Mouse (Mus musculus) MEL (cell line): ENCODE data around the gene Mmp25. TPM values are rescaled to one million over a fixed set of nuclear protein-coding genes. Genes with fewer than 3 reads are reported as not detected.

Source experiments
- DNase-seq: peaks from one replicate; pipeline ENCODE4 v3.0.0; 2011; ENCODE audit warnings: low read depth, low spot score
- H3K27ac ChIP-seq: 2 replicates; pipeline ENCODE4 v1.5.1; 2012; ENCODE audit warnings: low read depth, mild to moderate bottlenecking, control low read depth, low read length, moderate library complexity; ENCODE audit not compliant: control insufficient read depth
- H3K27me3 ChIP-seq, 2 experiments: fragments of 150-350 bp in 1 of 2; sonication (generic) in 1 of 2; 2 replicates each; pipeline ENCODE4 v1.6.1; 2012; ENCODE audit warnings: low read length in 2 of 2, mild to moderate bottlenecking in 2 of 2, improper control_type of control experiment in 1 of 2, moderate library complexity in 1 of 2; ENCODE audit not compliant: insufficient read depth in 2 of 2, control insufficient read depth in 1 of 2
- H3K36me3 ChIP-seq, 2 experiments: 2 replicates each; pipeline ENCODE4 v1.6.1; 2012 to 2014; ENCODE audit warnings: low read length in 2 of 2, improper control_type of control experiment in 1 of 2, inconsistent platforms in 1 of 2, mild to moderate bottlenecking in 1 of 2; ENCODE audit not compliant: insufficient read depth in 2 of 2, control insufficient read depth in 1 of 2
- H3K4me1 ChIP-seq, 2 experiments: fragments of 150-350 bp in 1 of 2; sonication (generic) in 1 of 2; 2 replicates each; pipeline ENCODE4 v1.6.1; 2012; ENCODE audit warnings: low read length in 2 of 2, improper control_type of control experiment in 1 of 2, mild to moderate bottlenecking in 1 of 2; ENCODE audit not compliant: insufficient read depth in 2 of 2, control insufficient read depth in 1 of 2
- H3K4me3 ChIP-seq, 2 experiments: fragments of 150-350 bp in 1 of 2; sonication (generic) in 1 of 2; 2 replicates each; pipeline ENCODE4 v1.5.1; 2012; ENCODE audit warnings: low read depth in 2 of 2, low read length in 2 of 2, mild to moderate bottlenecking in 2 of 2, moderate library complexity in 2 of 2, control low read depth in 1 of 2, improper control_type of control experiment in 1 of 2; ENCODE audit not compliant: control insufficient read depth in 1 of 2, insufficient read depth in 1 of 2
- H3K79me2 ChIP-seq: 2 replicates; pipeline ENCODE4 v1.6.1; 2012; ENCODE audit warnings: mild to moderate bottlenecking, low read length, moderate library complexity; ENCODE audit not compliant: control insufficient read depth, poor library complexity, insufficient read depth
- H3K9ac ChIP-seq: 2 replicates; pipeline ENCODE4 v1.6.1; 2012; ENCODE audit warnings: low read depth, mild to moderate bottlenecking, control low read depth, low read length, moderate library complexity; ENCODE audit not compliant: control insufficient read depth, poor library complexity, severe bottlenecking
- H3K9me3 ChIP-seq: fragments of 150-350 bp; sonication (generic); replicated peaks from 2 replicates; pipeline ENCODE4 v1.6.1; 2012; ENCODE audit warnings: mild to moderate bottlenecking, low read length, improper control_type of control experiment, moderate library complexity; ENCODE audit not compliant: insufficient read depth
- BHLHE40 ChIP-seq: IDR thresholded peaks from 2 replicates; pipeline ENCODE4 v1.6.1; 2012; ENCODE audit warnings: low read depth, mild to moderate bottlenecking, inconsistent platforms, low read length, improper control_type of control experiment, borderline replicate concordance
- CHD1 ChIP-seq: IDR thresholded peaks from 2 replicates; pipeline ENCODE4 v1.6.1; 2012; ENCODE audit warnings: low read depth, mild to moderate bottlenecking, inconsistent platforms, low read length, improper control_type of control experiment
- CHD2 ChIP-seq: IDR thresholded peaks from 2 replicates; pipeline ENCODE4 v1.6.1; 2011; ENCODE audit warnings: low read length, improper control_type of control experiment
- CTCF ChIP-seq, 3 experiments: IDR thresholded peaks in 2 of 3; conservative IDR thresholded peaks in 1 of 3; 2 replicates each; pipeline ENCODE4 v1.5.1; 2011 to 2012; ENCODE audit warnings: low read length in 3 of 3, low read depth in 2 of 3, mild to moderate bottlenecking in 2 of 3, improper control_type of control experiment in 1 of 3, inconsistent platforms in 1 of 3, mixed read lengths in 1 of 3, moderate library complexity in 1 of 3; ENCODE audit not compliant: control insufficient read depth in 1 of 3, insufficient read depth in 1 of 3, poor library complexity in 1 of 3, severe bottlenecking in 1 of 3
- E2F4 ChIP-seq: IDR thresholded peaks from 2 replicates; pipeline ENCODE4 v1.6.1; 2011; ENCODE audit warnings: low read depth, low read length, improper control_type of control experiment, borderline replicate concordance
- ELF1 ChIP-seq: IDR thresholded peaks from 2 replicates; pipeline ENCODE4 v1.6.1; 2014; ENCODE audit warnings: low read depth, mild to moderate bottlenecking, inconsistent platforms, low read length, improper control_type of control experiment, moderate library complexity
- EP300 ChIP-seq, 2 experiments: IDR thresholded peaks; 2 replicates each; pipeline ENCODE4 v1.6.1; 2011; ENCODE audit warnings: improper control_type of control experiment in 2 of 2, low read length in 2 of 2, low read depth in 1 of 2, mild to moderate bottlenecking in 1 of 2
- ETS1 ChIP-seq: IDR thresholded peaks from 2 replicates; pipeline ENCODE4 v1.6.1; 2012; ENCODE audit warnings: low read depth, mild to moderate bottlenecking, inconsistent platforms, low read length, improper control_type of control experiment, moderate library complexity
- GABPA ChIP-seq: IDR thresholded peaks from 2 replicates; pipeline ENCODE4 v1.6.1; 2012; ENCODE audit warnings: low read depth, mild to moderate bottlenecking, inconsistent platforms, low read length, improper control_type of control experiment, moderate library complexity
- GATA1 ChIP-seq: IDR thresholded peaks from 2 replicates; pipeline ENCODE4 v1.6.1; 2011; ENCODE audit warnings: low read depth, low read length, improper control_type of control experiment
- HCFC1 ChIP-seq: IDR thresholded peaks from 2 replicates; pipeline ENCODE4 v1.6.1; 2012; ENCODE audit warnings: low read depth, mild to moderate bottlenecking, inconsistent platforms, low read length, improper control_type of control experiment, moderate library complexity
- JUND ChIP-seq: IDR thresholded peaks from 2 replicates; pipeline ENCODE4 v1.6.1; 2011; ENCODE audit warnings: low read depth, mild to moderate bottlenecking, improper control_type of control experiment, low read length
- MAX ChIP-seq: IDR thresholded peaks from 2 replicates; pipeline ENCODE4 v1.6.1; 2011; ENCODE audit warnings: low read length, improper control_type of control experiment
- MAZ ChIP-seq: IDR thresholded peaks from 2 replicates; pipeline ENCODE4 v1.6.1; 2012; ENCODE audit warnings: low read depth, mild to moderate bottlenecking, inconsistent platforms, low read length, improper control_type of control experiment
- MEF2A ChIP-seq: IDR thresholded peaks from 2 replicates; pipeline ENCODE4 v1.6.1; 2014; ENCODE audit warnings: low read depth, mild to moderate bottlenecking, inconsistent platforms, low read length, improper control_type of control experiment; ENCODE audit not compliant: poor library complexity, insufficient replicate concordance, severe bottlenecking; ENCODE audit errors: extremely low read depth
- MXI1 ChIP-seq: IDR thresholded peaks from 2 replicates; pipeline ENCODE4 v1.6.1; 2011; ENCODE audit warnings: mild to moderate bottlenecking, low read depth, low read length, improper control_type of control experiment
- MYB ChIP-seq: IDR thresholded peaks from 2 replicates; pipeline ENCODE4 v1.6.1; 2011; ENCODE audit warnings: mild to moderate bottlenecking, low read depth, low read length, improper control_type of control experiment
- MYC ChIP-seq: IDR thresholded peaks from 2 replicates; pipeline ENCODE4 v1.6.1; 2011; ENCODE audit warnings: low read depth, mild to moderate bottlenecking, low read length, improper control_type of control experiment, moderate library complexity
- POLR2A ChIP-seq, 2 experiments: IDR thresholded peaks; 2 replicates each; pipeline ENCODE4 v1.6.1; 2011 to 2012; ENCODE audit warnings: low read length in 2 of 2, mild to moderate bottlenecking in 2 of 2, control low read depth in 1 of 2, improper control_type of control experiment in 1 of 2, low read depth in 1 of 2, moderate library complexity in 1 of 2; ENCODE audit not compliant: control insufficient read depth in 1 of 2, insufficient read depth in 1 of 2, poor library complexity in 1 of 2
- POLR2AphosphoS2 ChIP-seq: IDR thresholded peaks from 2 replicates; pipeline ENCODE4 v1.6.1; 2011; ENCODE audit warnings: low read length, improper control_type of control experiment
- POLR2AphosphoS5 ChIP-seq: IDR thresholded peaks from 2 replicates; pipeline ENCODE4 v1.6.1; 2012; ENCODE audit warnings: low read depth, borderline replicate concordance, mild to moderate bottlenecking, inconsistent platforms, low read length, moderate library complexity, mixed read lengths
- RAD21 ChIP-seq: IDR thresholded peaks from 2 replicates; pipeline ENCODE4 v1.6.1; 2011; ENCODE audit warnings: mild to moderate bottlenecking, low read depth, low read length, improper control_type of control experiment
- SIN3A ChIP-seq: IDR thresholded peaks from 2 replicates; pipeline ENCODE4 v1.6.1; 2012; ENCODE audit warnings: low read length, improper control_type of control experiment, inconsistent platforms
- SMC3 ChIP-seq: IDR thresholded peaks from 2 replicates; pipeline ENCODE4 v1.6.1; 2011; ENCODE audit warnings: low read depth, low read length, improper control_type of control experiment
- TAL1 ChIP-seq: IDR thresholded peaks from 2 replicates; pipeline ENCODE4 v1.6.1; 2012; ENCODE audit warnings: mild to moderate bottlenecking, inconsistent platforms, low read length, moderate library complexity, mixed read lengths
- TBP ChIP-seq: IDR thresholded peaks from 2 replicates; pipeline ENCODE4 v1.8.0; 2011; ENCODE audit warnings: low read depth, low read length, improper control_type of control experiment
- TCF12 ChIP-seq: IDR thresholded peaks from 2 replicates; pipeline ENCODE4 v1.6.1; 2014; ENCODE audit warnings: low read depth, mild to moderate bottlenecking, inconsistent platforms, low read length, improper control_type of control experiment, moderate library complexity
- USF1 ChIP-seq: IDR thresholded peaks from 2 replicates; pipeline ENCODE4 v1.6.1; 2014; ENCODE audit warnings: low read depth, mild to moderate bottlenecking, inconsistent platforms, low read length, improper control_type of control experiment, moderate library complexity
- USF2 ChIP-seq, 2 experiments: IDR thresholded peaks; 2 replicates each; pipeline ENCODE4 v1.6.1; 2011 to 2012; ENCODE audit warnings: improper control_type of control experiment in 2 of 2, low read length in 2 of 2, borderline replicate concordance in 1 of 2, inconsistent platforms in 1 of 2, low read depth in 1 of 2, mild to moderate bottlenecking in 1 of 2; ENCODE audit not compliant: insufficient read depth in 1 of 2
- ZC3H11A ChIP-seq: IDR thresholded peaks from 2 replicates; pipeline ENCODE4 v1.6.1; 2012; ENCODE audit warnings: low read depth, mild to moderate bottlenecking, inconsistent platforms, low read length, improper control_type of control experiment
- ZKSCAN1 ChIP-seq: IDR thresholded peaks from 2 replicates; pipeline ENCODE4 v1.6.1; 2012; ENCODE audit warnings: low read depth, mild to moderate bottlenecking, inconsistent platforms, low read length, improper control_type of control experiment, moderate library complexity
- ZMIZ1 ChIP-seq: IDR thresholded peaks from 2 replicates; pipeline ENCODE4 v1.6.1; 2012; ENCODE audit warnings: low read depth, mild to moderate bottlenecking, inconsistent platforms, low read length, improper control_type of control experiment, moderate library complexity
- polyA plus RNA-seq, 2 experiments: library from polyadenylated mRNA; stranded (reverse) in 1 of 2; unstranded in 1 of 2; fragments of >175 nt in 1 of 2; fragments of >200 nt in 1 of 2; gene quantifications; 2 replicates each; pipeline versions ENCODE4 v1.2.1 to v1.2.4; 2012; ENCODE audit warnings: low replicate concordance in 2 of 2, low read depth in 1 of 2; ENCODE audit not compliant: insufficient read length in 2 of 2, insufficient read depth in 1 of 2, missing spikeins in 1 of 2
- total RNA-seq: library from RNA; depleted of rRNA; stranded (reverse); fragments of 300-350 nt; gene quantifications from 2 replicates; pipeline ENCODE4 v1.2.3, GENCODE M21; 2012

The Mmp25 gene
- total and polyA plus RNA-seq, 3 experiments = 0.01 TPM; not detected in 2

DNA sequence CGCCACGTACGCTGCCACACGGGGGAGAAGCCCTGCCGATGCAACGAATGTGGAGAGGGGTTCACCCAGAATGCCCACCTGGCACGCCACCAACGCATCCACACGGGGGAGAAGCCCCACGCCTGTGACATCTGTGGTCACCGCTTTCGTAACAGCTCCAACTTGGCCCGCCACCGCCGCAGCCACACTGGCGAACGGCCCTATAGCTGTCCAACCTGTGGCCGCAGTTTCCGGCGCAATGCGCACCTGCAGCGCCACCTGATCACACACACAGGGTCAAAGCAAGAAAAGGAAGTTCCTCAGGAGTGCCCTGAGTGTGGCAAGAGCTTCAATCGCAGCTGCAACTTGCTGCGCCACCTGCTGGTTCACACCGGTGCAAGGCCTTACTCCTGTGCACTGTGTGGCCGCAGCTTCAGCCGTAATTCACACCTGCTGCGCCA, 34.7 kb downstream of the Mmp25 start:
- H3K4me1 ChIP-seq = no peaks in the 10 kb centered on the region
- DNase-seq = peak; percentile 77
- TF ChIP-seq JUND (no peak), SIN3A (no peak), TAL1 (no peak), RAD21 (peak; percentile 69), ZKSCAN1 (no peak), ZMIZ1 (no peak), POLR2AphosphoS2 (no peak), MYB (no peak), MAX (no peak), CTCF (IDR thresholded peaks at IDR 0.05 in 2 of 3, conservative IDR thresholded peaks at IDR 0.05 in 1 of 3; ENCODE audit: control insufficient read depth in 1 of 3, insufficient read depth in 1 of 3, low read depth in 2 of 3, low read length in 3 of 3, poor library complexity in 1 of 3, severe bottlenecking in 1 of 3) (peak; percentile 87 to 91 (median 89)), HCFC1 (no peak), USF1 (no peak), MYC (no peak), ZC3H11A (peak; percentile 57), TBP (no peak), USF2 (IDR thresholded peaks at IDR 0.05; ENCODE audit: borderline replicate concordance in 1 of 2, insufficient read depth in 1 of 2, low read depth in 1 of 2, low read length in 2 of 2) (no peak), CHD1 (no peak), BHLHE40 (no peak), EP300 (IDR thresholded peaks at IDR 0.05; ENCODE audit: low read depth in 1 of 2, low read length in 2 of 2) (no peak), TCF12 (no peak), MXI1 (no peak), MAZ (no peak), ETS1 (no peak), E2F4 (no peak), MEF2A (no peak), POLR2A (IDR thresholded peaks at IDR 0.05; ENCODE audit: control insufficient read depth in 1 of 2, insufficient read depth in 1 of 2, low read depth in 1 of 2, low read length in 2 of 2, poor library complexity in 1 of 2) (no peak), ELF1 (no peak), SMC3 (peak; percentile 85), CHD2 (no peak), GATA1 (no peak), POLR2AphosphoS5 (no peak), GABPA (no peak)
- TF ChIP-seq, all 39 proteins: peak for 4
- no peak overlapping the region for H3K4me3 ChIP-seq
- H3K9ac ChIP-seq = no peak overlapping the region
- no peak overlapping the region for H3K27ac ChIP-seq
- H3K79me2 ChIP-seq = no peaks in the 10 kb centered on the region
- H3K27me3 ChIP-seq = peaks cover 0 to 2% of the 10 kb centered on the region in 2 experiments; a peak in 1 of 4 replicates
- H3K9me3 ChIP-seq = no peaks in the 10 kb centered on the region
- H3K36me3 ChIP-seq = no peaks in the 10 kb centered on the region
